Mouse (Mus musculus) lung, postnatal 25 days (tissue): ENCODE results near the gene Sh2d5.

Experiments
- DNase-seq: peaks from one replicate; pipeline ENCODE4 v3.0.0; 2022; ENCODE audit warnings: low spot score

Gene Sh2d5

GRCm38 (mm10) chr4:138261843-138262681 lies 11.9 kb downstream of the Sh2d5 start:
- peak; percentile 87 for DNase-seq

GRCm38 (mm10) chr4:138267869-138268268 lies 17.7 kb downstream of the Sh2d5 start:
- no peak for DNase-seq

- peak; percentile 41 for DNase-seq
Observed at GRCm38 (mm10) chr4:138272011-138272997, 22.1 kb downstream of the Sh2d5 start.

DNA sequence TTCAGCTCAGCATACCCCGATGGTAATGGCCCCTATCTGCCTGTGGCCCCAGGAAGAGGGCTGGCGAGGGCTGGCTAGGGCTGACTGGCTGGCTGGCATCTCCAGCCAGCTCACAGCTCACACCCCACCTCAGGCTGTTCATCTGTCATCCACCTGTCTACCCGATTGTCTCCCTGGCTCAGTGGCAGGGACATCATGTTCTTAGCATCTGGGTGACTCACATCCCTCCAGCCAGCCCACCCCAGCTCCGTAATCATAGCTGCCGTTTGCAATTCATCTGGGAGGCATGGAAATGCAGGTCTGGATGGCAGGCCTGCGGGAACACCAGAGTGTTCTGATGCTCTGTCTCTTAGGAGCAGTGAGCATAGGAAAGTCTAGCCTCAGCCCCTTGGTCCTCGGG lies 28.1 kb downstream of the Sh2d5 start:
- no peak for DNase-seq

- DNase-seq: peak; percentile 69
Observed at GRCm38 (mm10) chr4:138282834-138283233, 32.6 kb downstream of the Sh2d5 start.

GRCm38 (mm10) chr4:138286411-138286810 lies 36.2 kb downstream of the Sh2d5 start:
- DNase-seq: no peak

DNA sequence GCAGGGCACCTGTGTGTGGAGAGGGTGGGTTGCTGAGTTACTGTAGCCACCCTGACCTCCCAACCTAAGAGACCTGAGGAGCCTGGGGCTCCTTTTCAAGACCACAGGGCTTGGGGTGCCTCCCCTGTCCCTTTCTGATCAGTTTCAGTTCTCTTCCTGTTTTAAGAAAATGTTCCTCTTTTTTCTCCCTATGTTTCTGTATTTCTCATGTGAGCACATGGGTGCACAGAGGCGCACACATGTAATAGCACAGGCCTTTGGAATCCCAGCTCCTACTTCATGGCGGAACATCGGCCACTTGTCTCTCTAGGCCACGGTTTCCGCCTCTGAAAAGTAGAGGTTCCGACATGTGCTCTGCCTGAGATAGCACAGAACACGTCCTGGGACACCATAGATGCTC lies 38.5 kb downstream of the Sh2d5 start:
- DNase-seq: no peak

DNA sequence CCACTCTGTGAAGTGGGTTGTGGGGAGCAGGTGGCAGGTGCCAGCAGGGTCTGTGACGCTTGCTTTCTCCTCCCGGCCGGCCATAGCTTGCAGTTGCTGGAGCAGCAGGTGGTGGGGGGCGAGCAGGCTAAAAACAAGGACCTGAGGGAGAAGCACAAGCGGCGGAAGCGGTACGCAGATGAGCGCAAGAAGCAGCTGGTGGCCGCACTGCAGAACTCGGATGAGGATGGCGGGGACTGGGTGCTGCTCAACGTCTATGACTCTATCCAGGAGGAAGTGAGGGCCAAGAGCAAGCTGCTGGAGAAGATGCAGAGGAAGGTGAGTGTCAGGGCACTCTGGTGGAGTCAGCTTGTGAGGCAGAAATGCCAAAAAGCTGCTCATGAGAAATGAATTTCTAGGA lies 41.8 kb downstream of the Sh2d5 start:
- DNase-seq: no peak

- no peak for DNase-seq
Observed at GRCm38 (mm10) chr4:138293261-138293948, 43.2 kb downstream of the Sh2d5 start.

DNA sequence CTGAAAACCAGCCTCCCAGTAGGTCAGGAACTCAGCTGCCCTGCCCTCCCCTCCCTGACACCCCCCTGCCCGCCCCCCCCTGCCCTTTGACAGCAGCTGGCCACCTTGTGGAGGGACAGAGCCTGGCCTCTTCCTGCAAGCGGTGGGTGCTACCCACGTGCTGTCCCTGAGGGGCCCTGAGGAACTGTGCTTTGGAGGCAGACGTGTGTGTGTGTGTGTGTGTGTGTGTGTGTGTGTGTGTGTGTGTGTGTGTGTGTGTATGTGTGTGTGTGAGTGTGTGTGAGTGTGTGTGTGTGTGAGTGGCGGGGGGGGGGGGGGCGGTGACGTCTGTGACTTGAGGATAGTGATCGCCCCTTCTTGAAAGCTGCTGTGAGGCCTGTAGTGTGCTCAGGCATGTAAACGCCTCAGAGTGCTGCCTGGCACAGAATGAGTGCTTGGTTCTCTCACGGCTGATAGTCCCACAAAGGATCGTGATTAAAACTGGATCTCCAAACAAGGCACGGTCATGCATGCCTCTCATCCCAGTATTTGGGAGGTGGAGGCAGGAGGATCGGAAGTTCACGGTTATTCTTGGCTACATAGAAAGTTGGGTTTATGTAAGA lies 43.8 kb downstream of the Sh2d5 start:
- DNase-seq: no peak

DNA sequence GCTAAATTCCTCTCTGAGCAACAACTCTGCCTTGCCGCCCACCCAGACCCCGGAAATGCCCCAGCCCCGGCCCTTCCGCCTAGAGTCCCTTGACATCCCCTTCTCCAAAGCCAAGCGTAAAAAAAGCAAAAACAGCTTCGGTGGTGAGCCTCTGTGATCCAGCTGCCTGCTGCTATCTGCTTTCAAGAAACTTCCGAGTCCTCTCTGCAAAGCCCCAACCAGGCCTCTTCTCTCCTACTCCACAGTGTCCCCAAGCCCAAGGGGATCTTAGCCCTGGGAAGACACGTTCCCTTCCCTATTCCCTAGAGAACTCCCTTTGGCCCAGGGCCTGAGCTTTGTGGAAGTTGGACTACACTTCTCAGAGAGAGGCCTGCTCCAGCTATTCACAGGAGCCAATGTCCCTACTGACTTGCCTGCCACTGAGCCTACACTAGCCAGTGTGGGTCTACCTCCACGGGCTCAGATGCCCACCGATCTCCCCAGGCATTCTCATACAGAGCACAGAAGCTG lies 51.1 kb downstream of the Sh2d5 start:
- no peak for DNase-seq

GRCm38 (mm10) chr4:138303011-138303410 lies 52.8 kb downstream of the Sh2d5 start:
- DNase-seq: no peak

GRCm38 (mm10) chr4:138303742-138304141 lies 53.5 kb downstream of the Sh2d5 start:
- no peak for DNase-seq

DNA sequence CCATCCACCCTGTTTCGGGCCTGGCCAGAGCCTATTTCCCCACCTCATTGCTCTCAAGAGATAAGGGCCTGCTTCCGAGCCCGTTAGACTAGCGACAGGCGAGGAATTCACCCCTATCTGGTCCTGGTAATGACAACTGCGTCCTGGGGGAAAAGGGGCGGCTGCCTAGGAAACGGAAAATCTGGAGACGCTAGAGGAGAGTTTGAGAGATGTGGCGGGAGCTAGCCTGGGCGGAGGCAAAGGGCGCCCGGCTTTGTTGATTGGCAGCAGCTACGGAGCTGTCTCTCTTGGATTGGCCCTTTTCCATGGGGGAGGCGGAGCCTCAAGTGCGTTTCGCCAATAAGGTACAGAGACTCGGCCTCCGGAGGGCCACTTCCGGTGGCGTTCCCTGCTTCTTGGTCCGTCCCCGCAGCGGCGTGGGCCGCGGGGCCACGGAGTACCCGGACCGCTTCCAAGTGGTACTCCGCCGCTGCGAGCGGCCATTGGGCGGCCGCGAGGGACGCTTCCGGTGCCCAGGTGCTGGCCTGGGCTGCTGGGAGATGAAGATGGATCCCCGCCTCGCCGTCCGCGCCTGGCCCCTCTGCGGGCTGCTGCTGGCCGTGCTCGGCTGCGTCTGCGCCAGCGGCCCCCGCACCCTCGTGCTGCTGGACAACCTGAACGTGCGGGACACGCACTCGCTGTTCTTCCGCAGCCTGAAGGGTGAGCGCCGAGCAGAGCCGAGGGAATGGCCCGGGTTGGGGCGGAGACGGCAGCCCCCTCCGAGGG lies 54.3 kb downstream of the Sh2d5 start, which contains the start of gene Ddost:
Gene Ddost, plus strand, starts transcription at position 391 of the 765 bp plus-strand sequence.
- peak; percentile 99 for DNase-seq

GRCm38 (mm10) chr4:138307025-138307424 lies 56.8 kb downstream of the Sh2d5 start:
- DNase-seq: no peak

DNA sequence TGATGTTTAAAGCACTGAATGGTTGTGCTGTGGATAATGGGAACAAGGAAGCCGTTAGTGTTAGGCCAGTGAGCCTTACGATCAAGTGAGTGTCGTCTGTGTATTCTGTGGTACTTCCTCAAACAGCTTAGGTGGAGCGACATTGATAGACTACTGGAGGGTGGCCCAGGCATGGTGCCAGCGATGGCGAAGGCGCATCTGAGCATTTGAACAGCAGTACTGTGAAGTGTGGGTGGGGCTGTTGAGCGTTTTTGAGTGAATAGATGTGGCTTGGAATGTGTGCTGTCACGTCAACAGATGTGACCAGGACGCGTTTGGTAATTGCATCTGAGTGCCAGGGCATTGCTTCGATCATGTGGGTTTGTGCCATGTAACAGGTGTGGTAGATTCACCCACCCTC lies 57.5 kb downstream of the Sh2d5 start:
- no peak for DNase-seq

- DNase-seq: no peak
Observed at GRCm38 (mm10) chr4:138310311-138310910, 60.2 kb downstream of the Sh2d5 start.
